8 mouse cellular contexts compared by ENCODE assay signal in the genomic region with DNA sequence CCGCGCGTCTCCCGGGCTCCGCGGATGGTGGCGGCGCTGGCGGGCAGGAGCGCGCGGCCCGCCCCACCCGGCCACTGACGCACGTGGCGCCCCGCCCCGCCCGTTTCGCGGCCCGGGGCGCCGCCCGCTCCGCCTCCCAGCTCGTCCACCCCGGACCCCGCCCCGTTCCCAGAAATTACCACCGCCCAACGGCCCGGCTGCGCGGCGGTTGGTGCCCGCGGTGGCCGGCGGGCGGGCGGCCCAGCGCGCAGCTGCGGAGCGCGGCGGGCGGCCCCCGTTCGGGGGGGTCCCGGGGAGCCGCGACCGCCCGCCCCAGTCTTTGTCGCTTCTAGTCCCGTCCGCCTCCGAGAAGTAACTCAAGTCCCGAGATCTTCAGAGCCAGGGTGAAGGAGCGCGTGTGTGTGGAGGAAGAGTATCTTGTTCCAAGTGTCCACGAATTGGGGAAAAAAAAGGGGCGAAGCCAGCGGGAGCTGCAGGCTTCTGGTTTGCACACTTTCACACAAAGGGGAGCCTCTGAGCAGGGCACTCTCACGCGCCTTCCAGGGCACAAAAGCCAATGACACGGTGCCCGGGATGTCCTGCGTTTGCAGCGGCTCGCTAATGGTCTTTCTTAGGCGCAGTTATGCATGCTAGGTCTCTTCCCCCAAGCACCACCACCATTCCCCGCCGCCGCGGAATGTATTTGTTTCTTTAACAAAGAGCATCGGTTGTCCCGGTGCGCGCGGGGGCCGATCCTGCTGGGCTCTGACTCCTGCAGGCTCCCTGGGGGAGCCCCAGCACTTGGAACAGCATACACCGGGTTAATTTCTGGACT. TPM values are rescaled to one million over a fixed set of nuclear protein-coding genes. Genes with fewer than 3 reads are reported as not detected.
DNase-seq lines count a peak whose midpoint lies in the region; ATAC-seq and TF ChIP-seq lines count a peak whose summit lies in the region.

No protein-coding gene starts in this region.

- H3ac ChIP-seq in C2C12 (ENCODE audit: control insufficient read depth, insufficient read length, low read depth) = peak overlapping the region; percentile 82

- H3K4me2 ChIP-seq in heart, embryonic 12.5 days = peak overlapping the region; percentile 82
- peak overlapping the region; percentile 82 for H3K4me2 ChIP-seq in kidney, embryonic 16.5 days (replicated peaks; ENCODE audit: low read depth, low read length)
- peak overlapping the region; percentile 100 for H3K4me2 ChIP-seq in liver, embryonic 12.5 days

- no peaks in the 10 kb centered on the region; the same call in 1 of the 2 replicates for H3K9me3 ChIP-seq in heart, embryonic 12.5 days (replicated peaks)
- peaks cover 3% of the 10 kb centered on the region; the same call in 1 of the 2 replicates for H3K9me3 ChIP-seq in kidney, embryonic 16.5 days (ENCODE audit: low read length)
- no peaks in the 10 kb centered on the region for H3K9me3 ChIP-seq in liver, embryonic 12.5 days (replicated peaks)

- H3K36me3 ChIP-seq in C2C12 (ENCODE audit: control insufficient read depth, insufficient read depth) = no peaks in the 10 kb centered on the region
- no peaks in the 10 kb centered on the region for H3K36me3 ChIP-seq in heart, embryonic 12.5 days
- no peaks in the 10 kb centered on the region for H3K36me3 ChIP-seq in kidney, embryonic 16.5 days (ENCODE audit: insufficient read depth, low read length)
- no peaks in the 10 kb centered on the region for H3K36me3 ChIP-seq in liver, embryonic 12.5 days
- H3K36me3 ChIP-seq in splenic B cell, adult 2 months (ENCODE audit: control insufficient read depth, insufficient read depth, low read length, poor library complexity, severe bottlenecking) = no peaks in the 10 kb centered on the region

- H3K79me2 ChIP-seq in C2C12 (ENCODE audit: control insufficient read depth, insufficient read depth) = peaks cover 33% of the 10 kb centered on the region

- H3K27me3 ChIP-seq in C2C12 (ENCODE audit: control insufficient read depth, insufficient read depth, insufficient read length) = no peaks in the 10 kb centered on the region
- H3K27me3 ChIP-seq in heart, embryonic 12.5 days (replicated peaks) = no peaks in the 10 kb centered on the region
- H3K27me3 ChIP-seq in kidney, embryonic 16.5 days (ENCODE audit: insufficient read depth, low read length) = no peaks in the 10 kb centered on the region
- H3K27me3 ChIP-seq in liver, embryonic 12.5 days (replicated peaks) = no peaks in the 10 kb centered on the region
- H3K27me3 ChIP-seq in splenic B cell, adult 2 months (ENCODE audit: control insufficient read depth, insufficient read depth, low read length, poor library complexity, severe bottlenecking) = no peaks in the 10 kb centered on the region

- ATAC-seq in erythroblast, adult 5-6 weeks (replicated peaks; ENCODE audit: low FRiP score, poor library complexity, severe bottlenecking) = peak; percentile 67
- ATAC-seq in heart, embryonic 12.5 days (ENCODE audit: insufficient number of reproducible peaks, low FRiP score) = peak; percentile 88
- ATAC-seq in kidney, embryonic 16.5 days (ENCODE audit: low FRiP score, low TSS enrichment) = peak; percentile 85
- peak; percentile 81 for ATAC-seq in liver, embryonic 12.5 days

- peak; percentile 89 for DNase-seq in brain, adult 2 months (ENCODE audit: low read depth, low spot score)
- peak; percentile 62 for DNase-seq in naive thymus-derived CD4-positive, alpha-beta T cell, adult 2 months (ENCODE audit: low read depth)
- peak; percentile 79 for DNase-seq in splenic B cell, adult 2 months (ENCODE audit: low read depth, low spot score)

- WGBS in heart, embryonic 12.5 days = under 1% methylated on average over 83 of the region's 86 CpGs
- WGBS in kidney, embryonic 16.5 days = under 1% methylated on average over 83 of the region's 86 CpGs
- WGBS in liver, embryonic 12.5 days (ENCODE audit: insufficient replicate concordance) = under 1% methylated on average over 86 of the region's 86 CpGs

- H3K4me3 ChIP-seq in C2C12 (ENCODE audit: insufficient read depth, poor library complexity, severe bottlenecking) = peak overlapping the region; percentile 75
- H3K4me3 ChIP-seq in heart, embryonic 12.5 days = peak overlapping the region; percentile 91
- peak overlapping the region; percentile 88 for H3K4me3 ChIP-seq in kidney, embryonic 16.5 days (ENCODE audit: low read length)
- peak overlapping the region; percentile 97 for H3K4me3 ChIP-seq in liver, embryonic 12.5 days

- peaks cover 11% of the 10 kb centered on the region for H3K79me3 ChIP-seq in C2C12 (ENCODE audit: low read depth)

- H3K27ac ChIP-seq in heart, embryonic 12.5 days (ENCODE audit: poor library complexity, severe bottlenecking) = peak overlapping the region; percentile 99
- peak overlapping the region; percentile 96 for H3K27ac ChIP-seq in kidney, embryonic 16.5 days (ENCODE audit: low read length)
- H3K27ac ChIP-seq in liver, embryonic 12.5 days = peak overlapping the region; percentile 100

- H3K4me1 ChIP-seq in heart, embryonic 12.5 days (replicated peaks) = peaks cover 5% of the 10 kb centered on the region
- H3K4me1 ChIP-seq in kidney, embryonic 16.5 days (ENCODE audit: insufficient read depth, low read length) = peaks cover 6% of the 10 kb centered on the region; the same call in 1 of the 2 replicates
- H3K4me1 ChIP-seq in liver, embryonic 12.5 days = peaks cover 34% of the 10 kb centered on the region

- peak overlapping the region; percentile 94 for H3K9ac ChIP-seq in heart, embryonic 12.5 days
- H3K9ac ChIP-seq in kidney, embryonic 16.5 days (replicated peaks; ENCODE audit: low read length) = peak overlapping the region; percentile 93
- peak overlapping the region; percentile 100 for H3K9ac ChIP-seq in liver, embryonic 12.5 days

- TF ChIP-seq CTCF in C2C12 (IDR thresholded peaks at IDR 0.05; ENCODE audit: control insufficient read depth, insufficient read depth, insufficient read length) = peak; percentile 5

TF ChIP-seq in C2C12, 6 proteins besides CTCF, POLR2A, EP300 and RAD21:
- TF ChIP-seq MAX (IDR thresholded peaks at IDR 0.05) (peak; percentile 42), USF1 (IDR thresholded peaks at IDR 0.05; ENCODE audit: low read depth) (no peak)

RNA-seq across cellular contexts. Expression of a gene that starts 1.0 kb away (rescaled TPM):
- polyA plus RNA-seq in C2C12 (2012; fragmentation: generic; extraction: Trizol) = 19.5 TPM
- 20.9 and 24.0 TPM in 2 replicates for total RNA-seq in erythroblast, adult 5-6 weeks (2015; ENCODE audit: low replicate concordance)
- total RNA-seq in erythroblast, adult 5-6 weeks (2017; ENCODE audit: low replicate concordance) = 65.4 and 81.5 TPM in 2 replicates
- polyA plus RNA-seq in heart, embryonic 12.5 days (2016; fragmentation: Nextera tagmentation; extraction: Ambion mirVana) = 45.5 and 57.7 TPM in 2 replicates
- polyA plus RNA-seq in kidney, embryonic 16.5 days (2015; fragmentation: Nextera tagmentation; extraction: Ambion mirVana) = 62.9 and 64.4 TPM in 2 replicates
- polyA plus RNA-seq in liver, embryonic 12.5 days (2016; fragmentation: Nextera tagmentation; extraction: Ambion mirVana) = 21.8 and 24.6 TPM in 2 replicates

RNA-seq across cellular contexts. Expression of a gene that starts 55.1 kb away (rescaled TPM):
- polyA plus RNA-seq in C2C12 (2012; fragmentation: generic; extraction: Trizol) = 0.23 TPM
- not detected in 2 replicates for total RNA-seq in erythroblast, adult 5-6 weeks (2015; ENCODE audit: low replicate concordance)
- total RNA-seq in erythroblast, adult 5-6 weeks (2017; ENCODE audit: low replicate concordance) = 0.56 TPM in 1 of 2 replicates, not detected in the other
- polyA plus RNA-seq in heart, embryonic 12.5 days (2016; fragmentation: Nextera tagmentation; extraction: Ambion mirVana) = 14.0 and 14.5 TPM in 2 replicates
- 7.3 and 10.5 TPM in 2 replicates for polyA plus RNA-seq in kidney, embryonic 16.5 days (2015; fragmentation: Nextera tagmentation; extraction: Ambion mirVana)
- 1.3 and 1.7 TPM in 2 replicates for polyA plus RNA-seq in liver, embryonic 12.5 days (2016; fragmentation: Nextera tagmentation; extraction: Ambion mirVana)

Comparison
In these comparisons a context has a peak if more than half of its experiments do, and no peak if none do; other contexts are left out.
1. Peak in every context shown above with its lines: DNase-seq, ATAC-seq, H3K4me3 ChIP-seq and H3K27ac ChIP-seq.